Mouse (Mus musculus) MEL (cell line): Measurements from ENCODE around the gene Fbxw11. TPM values are rescaled to one million over a fixed set of nuclear protein-coding genes. Genes with fewer than 3 reads are reported as not detected.

Experiments used
- DNase-seq: peaks from one replicate; pipeline ENCODE4 v3.0.0; 2011; ENCODE audit warnings: low read depth, low spot score
- H3K27ac ChIP-seq: 2 replicates; pipeline ENCODE4 v1.5.1; 2012; ENCODE audit warnings: low read depth, mild to moderate bottlenecking, control low read depth, low read length, moderate library complexity; ENCODE audit not compliant: control insufficient read depth
- H3K27me3 ChIP-seq, 2 experiments: fragments of 150-350 bp in 1 of 2; sonication (generic) in 1 of 2; 2 replicates each; pipeline ENCODE4 v1.6.1; 2012; ENCODE audit warnings: low read length in 2 of 2, mild to moderate bottlenecking in 2 of 2, improper control_type of control experiment in 1 of 2, moderate library complexity in 1 of 2; ENCODE audit not compliant: insufficient read depth in 2 of 2, control insufficient read depth in 1 of 2
- H3K36me3 ChIP-seq, 2 experiments: 2 replicates each; pipeline ENCODE4 v1.6.1; 2012 to 2014; ENCODE audit warnings: low read length in 2 of 2, improper control_type of control experiment in 1 of 2, inconsistent platforms in 1 of 2, mild to moderate bottlenecking in 1 of 2; ENCODE audit not compliant: insufficient read depth in 2 of 2, control insufficient read depth in 1 of 2
- H3K4me1 ChIP-seq, 2 experiments: fragments of 150-350 bp in 1 of 2; sonication (generic) in 1 of 2; 2 replicates each; pipeline ENCODE4 v1.6.1; 2012; ENCODE audit warnings: low read length in 2 of 2, improper control_type of control experiment in 1 of 2, mild to moderate bottlenecking in 1 of 2; ENCODE audit not compliant: insufficient read depth in 2 of 2, control insufficient read depth in 1 of 2
- H3K4me3 ChIP-seq, 2 experiments: fragments of 150-350 bp in 1 of 2; sonication (generic) in 1 of 2; 2 replicates each; pipeline ENCODE4 v1.5.1; 2012; ENCODE audit warnings: low read depth in 2 of 2, low read length in 2 of 2, mild to moderate bottlenecking in 2 of 2, moderate library complexity in 2 of 2, control low read depth in 1 of 2, improper control_type of control experiment in 1 of 2; ENCODE audit not compliant: control insufficient read depth in 1 of 2, insufficient read depth in 1 of 2
- H3K79me2 ChIP-seq: 2 replicates; pipeline ENCODE4 v1.6.1; 2012; ENCODE audit warnings: mild to moderate bottlenecking, low read length, moderate library complexity; ENCODE audit not compliant: control insufficient read depth, poor library complexity, insufficient read depth
- H3K9ac ChIP-seq: 2 replicates; pipeline ENCODE4 v1.6.1; 2012; ENCODE audit warnings: low read depth, mild to moderate bottlenecking, control low read depth, low read length, moderate library complexity; ENCODE audit not compliant: control insufficient read depth, poor library complexity, severe bottlenecking
- H3K9me3 ChIP-seq: fragments of 150-350 bp; sonication (generic); replicated peaks from 2 replicates; pipeline ENCODE4 v1.6.1; 2012; ENCODE audit warnings: mild to moderate bottlenecking, low read length, improper control_type of control experiment, moderate library complexity; ENCODE audit not compliant: insufficient read depth
- BHLHE40 ChIP-seq: IDR thresholded peaks from 2 replicates; pipeline ENCODE4 v1.6.1; 2012; ENCODE audit warnings: low read depth, mild to moderate bottlenecking, inconsistent platforms, low read length, improper control_type of control experiment, borderline replicate concordance
- CHD1 ChIP-seq: IDR thresholded peaks from 2 replicates; pipeline ENCODE4 v1.6.1; 2012; ENCODE audit warnings: low read depth, mild to moderate bottlenecking, inconsistent platforms, low read length, improper control_type of control experiment
- CTCF ChIP-seq, 3 experiments: IDR thresholded peaks in 2 of 3; conservative IDR thresholded peaks in 1 of 3; 2 replicates each; pipeline ENCODE4 v1.5.1; 2011 to 2012; ENCODE audit warnings: low read length in 3 of 3, low read depth in 2 of 3, mild to moderate bottlenecking in 2 of 3, improper control_type of control experiment in 1 of 3, inconsistent platforms in 1 of 3, mixed read lengths in 1 of 3, moderate library complexity in 1 of 3; ENCODE audit not compliant: control insufficient read depth in 1 of 3, insufficient read depth in 1 of 3, poor library complexity in 1 of 3, severe bottlenecking in 1 of 3
- E2F4 ChIP-seq: IDR thresholded peaks from 2 replicates; pipeline ENCODE4 v1.6.1; 2011; ENCODE audit warnings: low read depth, low read length, improper control_type of control experiment, borderline replicate concordance
- ELF1 ChIP-seq: IDR thresholded peaks from 2 replicates; pipeline ENCODE4 v1.6.1; 2014; ENCODE audit warnings: low read depth, mild to moderate bottlenecking, inconsistent platforms, low read length, improper control_type of control experiment, moderate library complexity
- EP300 ChIP-seq, 2 experiments: IDR thresholded peaks; 2 replicates each; pipeline ENCODE4 v1.6.1; 2011; ENCODE audit warnings: improper control_type of control experiment in 2 of 2, low read length in 2 of 2, low read depth in 1 of 2, mild to moderate bottlenecking in 1 of 2
- ETS1 ChIP-seq: IDR thresholded peaks from 2 replicates; pipeline ENCODE4 v1.6.1; 2012; ENCODE audit warnings: low read depth, mild to moderate bottlenecking, inconsistent platforms, low read length, improper control_type of control experiment, moderate library complexity
- GATA1 ChIP-seq: IDR thresholded peaks from 2 replicates; pipeline ENCODE4 v1.6.1; 2011; ENCODE audit warnings: low read depth, low read length, improper control_type of control experiment
- JUND ChIP-seq: IDR thresholded peaks from 2 replicates; pipeline ENCODE4 v1.6.1; 2011; ENCODE audit warnings: low read depth, mild to moderate bottlenecking, improper control_type of control experiment, low read length
- MAX ChIP-seq: IDR thresholded peaks from 2 replicates; pipeline ENCODE4 v1.6.1; 2011; ENCODE audit warnings: low read length, improper control_type of control experiment
- MAZ ChIP-seq: IDR thresholded peaks from 2 replicates; pipeline ENCODE4 v1.6.1; 2012; ENCODE audit warnings: low read depth, mild to moderate bottlenecking, inconsistent platforms, low read length, improper control_type of control experiment
- MEF2A ChIP-seq: IDR thresholded peaks from 2 replicates; pipeline ENCODE4 v1.6.1; 2014; ENCODE audit warnings: low read depth, mild to moderate bottlenecking, inconsistent platforms, low read length, improper control_type of control experiment; ENCODE audit not compliant: poor library complexity, insufficient replicate concordance, severe bottlenecking; ENCODE audit errors: extremely low read depth
- MYC ChIP-seq: IDR thresholded peaks from 2 replicates; pipeline ENCODE4 v1.6.1; 2011; ENCODE audit warnings: low read depth, mild to moderate bottlenecking, low read length, improper control_type of control experiment, moderate library complexity
- POLR2AphosphoS2 ChIP-seq: IDR thresholded peaks from 2 replicates; pipeline ENCODE4 v1.6.1; 2011; ENCODE audit warnings: low read length, improper control_type of control experiment
- POLR2AphosphoS5 ChIP-seq: IDR thresholded peaks from 2 replicates; pipeline ENCODE4 v1.6.1; 2012; ENCODE audit warnings: low read depth, borderline replicate concordance, mild to moderate bottlenecking, inconsistent platforms, low read length, moderate library complexity, mixed read lengths
- RCOR1 ChIP-seq: IDR thresholded peaks from 2 replicates; pipeline ENCODE4 v1.6.1; 2012; ENCODE audit warnings: low read depth, mild to moderate bottlenecking, inconsistent platforms, low read length, improper control_type of control experiment
- SIN3A ChIP-seq: IDR thresholded peaks from 2 replicates; pipeline ENCODE4 v1.6.1; 2012; ENCODE audit warnings: low read length, improper control_type of control experiment, inconsistent platforms
- SMC3 ChIP-seq: IDR thresholded peaks from 2 replicates; pipeline ENCODE4 v1.6.1; 2011; ENCODE audit warnings: low read depth, low read length, improper control_type of control experiment
- TCF12 ChIP-seq: IDR thresholded peaks from 2 replicates; pipeline ENCODE4 v1.6.1; 2014; ENCODE audit warnings: low read depth, mild to moderate bottlenecking, inconsistent platforms, low read length, improper control_type of control experiment, moderate library complexity
- USF1 ChIP-seq: IDR thresholded peaks from 2 replicates; pipeline ENCODE4 v1.6.1; 2014; ENCODE audit warnings: low read depth, mild to moderate bottlenecking, inconsistent platforms, low read length, improper control_type of control experiment, moderate library complexity
- USF2 ChIP-seq, 2 experiments: IDR thresholded peaks; 2 replicates each; pipeline ENCODE4 v1.6.1; 2011 to 2012; ENCODE audit warnings: improper control_type of control experiment in 2 of 2, low read length in 2 of 2, borderline replicate concordance in 1 of 2, inconsistent platforms in 1 of 2, low read depth in 1 of 2, mild to moderate bottlenecking in 1 of 2; ENCODE audit not compliant: insufficient read depth in 1 of 2
- ZKSCAN1 ChIP-seq: IDR thresholded peaks from 2 replicates; pipeline ENCODE4 v1.6.1; 2012; ENCODE audit warnings: low read depth, mild to moderate bottlenecking, inconsistent platforms, low read length, improper control_type of control experiment, moderate library complexity
- ZNF384 ChIP-seq: IDR thresholded peaks from 2 replicates; pipeline ENCODE4 v1.6.1; 2012; ENCODE audit warnings: low read depth, mild to moderate bottlenecking, inconsistent platforms, low read length, improper control_type of control experiment
- polyA plus RNA-seq, 2 experiments: library from polyadenylated mRNA; stranded (reverse) in 1 of 2; unstranded in 1 of 2; fragments of >175 nt in 1 of 2; fragments of >200 nt in 1 of 2; gene quantifications; 2 replicates each; pipeline versions ENCODE4 v1.2.1 to v1.2.4; 2012; ENCODE audit warnings: low replicate concordance in 2 of 2, low read depth in 1 of 2; ENCODE audit not compliant: insufficient read length in 2 of 2, insufficient read depth in 1 of 2, missing spikeins in 1 of 2
- total RNA-seq: library from RNA; depleted of rRNA; stranded (reverse); fragments of 300-350 nt; gene quantifications from 2 replicates; pipeline ENCODE4 v1.2.3, GENCODE M21; 2012

Gene Fbxw11
- total and polyA plus RNA-seq, 3 experiments = 35.4 to 98.5 (median 53.5) TPM

DNA sequence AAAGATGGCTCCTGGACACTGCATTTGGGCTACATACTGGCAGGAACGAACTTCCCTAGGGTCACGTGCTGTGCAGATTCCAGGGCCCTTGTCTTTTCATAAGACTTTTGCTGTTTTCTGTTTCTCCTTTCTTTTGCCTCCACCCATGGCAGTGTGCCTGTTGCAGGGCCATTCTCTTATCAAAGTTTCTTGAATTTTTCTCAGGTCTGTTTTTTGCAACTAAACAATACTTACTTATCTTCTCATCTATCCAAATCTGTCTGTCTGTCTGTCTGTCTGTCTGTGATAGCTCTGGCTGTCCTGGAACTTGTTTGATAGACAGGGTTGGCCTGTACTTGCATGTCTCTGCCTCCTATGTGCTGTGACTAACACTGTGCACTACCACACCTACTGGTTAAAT lies 7.7 kb upstream of the Fbxw11 start (continued):
- no peak for TF ChIP-seq POLR2AphosphoS2
- TF ChIP-seq CHD1 = no peak
- TF ChIP-seq MAZ = no peak
- TF ChIP-seq E2F4 = no peak
- peak; percentile 71 to 77 for TF ChIP-seq USF2 (IDR thresholded peaks at IDR 0.05; ENCODE audit: borderline replicate concordance in 1 of 2, insufficient read depth in 1 of 2, low read depth in 1 of 2, low read length in 2 of 2)
- no peak for TF ChIP-seq JUND
- no peak for TF ChIP-seq SMC3
- TF ChIP-seq POLR2AphosphoS5 = no peak
- TF ChIP-seq CTCF (IDR thresholded peaks at IDR 0.05 in 2 of 3, conservative IDR thresholded peaks at IDR 0.05 in 1 of 3; ENCODE audit: control insufficient read depth in 1 of 3, insufficient read depth in 1 of 3, low read depth in 2 of 3, low read length in 3 of 3, poor library complexity in 1 of 3, severe bottlenecking in 1 of 3) = no peak

DNA sequence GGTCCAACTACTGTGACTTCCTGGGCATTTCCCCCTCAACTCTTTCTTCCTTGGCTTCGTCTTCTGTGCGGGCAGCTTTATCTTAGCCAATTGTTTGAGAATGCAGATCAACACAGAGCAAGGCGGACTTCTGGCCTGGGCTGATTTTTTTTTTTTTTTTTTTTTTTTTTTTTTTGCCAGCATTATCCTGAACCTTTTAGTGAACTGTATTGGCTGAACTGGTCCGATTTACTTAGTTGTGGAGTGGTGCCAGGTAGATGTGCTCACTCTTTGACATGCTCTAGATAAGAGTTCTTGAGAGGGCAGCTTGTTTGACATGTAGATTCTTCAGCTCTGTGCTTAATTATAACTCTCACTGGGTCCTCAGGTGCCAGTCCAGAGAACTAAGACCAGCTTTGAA lies 6.2 kb upstream of the Fbxw11 start:
- Histone ChIP-seq H3K4me3 (no peak overlapping the region), H3K27me3 (no peaks in the 10 kb centered on the region), H3K36me3 (peaks cover 0 to 32% of the 10 kb centered on the region in 2 experiments; a peak in 2 of 4 replicates), H3K9ac (0 out of 2 replicates have a peak overlapping the region, but pooled peaks have one; percentile 17), H3K9me3 (no peaks in the 10 kb centered on the region), H3K79me2 (no peaks in the 10 kb centered on the region), H3K4me1 (peaks cover 18 to 39% of the 10 kb centered on the region in 2 experiments), H3K27ac (peak overlapping the region; percentile 14)
- no peak for TF ChIP-seq USF1
- TF ChIP-seq MYC = no peak
- TF ChIP-seq ZNF384 = peak; percentile 98
- no peak for TF ChIP-seq POLR2AphosphoS2
- no peak for TF ChIP-seq MEF2A
- peak in 1 of 2 experiments; percentile 65; a peak in 2 of 4 replicates for TF ChIP-seq EP300 (IDR thresholded peaks at IDR 0.05; ENCODE audit: low read depth in 1 of 2, low read length in 2 of 2)
- TF ChIP-seq ETS1 = peak; percentile 51; the same call in 1 of the 2 replicates
- no peak for TF ChIP-seq MAX
- no peak for TF ChIP-seq CHD1
- TF ChIP-seq SIN3A = 0 out of 2 replicates have a peak, but pooled peaks have one; percentile 26
- TF ChIP-seq RCOR1 = peak; percentile 63; the same call in 1 of the 2 replicates
- 0 out of 2 replicates have a peak, but pooled peaks have one; percentile 35 for TF ChIP-seq MAZ
- 0 out of 2 replicates have a peak, but pooled peaks have one; percentile 39 for TF ChIP-seq TCF12
- TF ChIP-seq BHLHE40 = peak; percentile 36; the same call in 1 of the 2 replicates
- TF ChIP-seq ZKSCAN1 = peak; percentile 61; the same call in 1 of the 2 replicates
- TF ChIP-seq GATA1 = peak; percentile 65
- no peak for TF ChIP-seq ELF1
- no peak for TF ChIP-seq SMC3
- DNase-seq = peak; percentile 72
